Mouse (Mus musculus): Measurements from ENCODE around the gene Angel2.

GRCm38 (mm10) chr1:190996346-190996877 lies 71.5 kb downstream of the Angel2 start:
- TF ChIP-seq GATA1 (IDR thresholded peaks at IDR 0.05; ENCODE audit: low read length) (no peak), TAL1 (IDR thresholded peaks at IDR 0.05; ENCODE audit: low read length) (no peak)

Data from erythroblast, embryonic 14.5 days (primary cell).